Mouse (Mus musculus): ENCODE measurements around the gene Fcgrt.

DNA sequence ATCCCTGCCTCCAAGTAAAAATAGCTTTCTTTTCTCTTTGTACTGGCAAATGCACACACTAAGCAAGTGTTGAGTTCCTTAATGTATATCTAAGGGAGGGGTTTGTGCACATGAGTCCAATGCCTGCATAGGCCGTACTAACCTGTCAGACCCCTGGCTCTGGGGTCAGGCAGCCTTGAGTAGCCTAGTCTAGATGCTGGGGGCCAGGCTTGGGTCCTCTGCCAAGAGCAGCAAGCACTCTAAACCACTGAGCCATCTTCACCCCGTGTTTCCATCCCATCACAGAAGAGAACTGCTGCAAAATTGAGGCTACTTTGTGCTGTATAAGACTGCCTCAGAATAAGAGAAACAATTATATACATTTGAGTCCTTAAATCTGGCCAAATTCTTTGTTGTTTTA, 25.8 kb downstream of the Fcgrt start:
- TF ChIP-seq CTCF (IDR thresholded peaks at IDR 0.05; ENCODE audit: insufficient read depth, low read depth, low read length), result no peak
- no peak for TF ChIP-seq POLR2A (IDR thresholded peaks at IDR 0.05; ENCODE audit: insufficient read depth, low read depth, low read length)
